Mouse (Mus musculus): Measurements from ENCODE around the gene Lrrc61. TPM values are rescaled to one million over a fixed set of nuclear protein-coding genes. Genes with fewer than 3 reads are reported as not detected.
A peak's percentile ranks its signal among the peaks of the same experiment; 100 is the strongest.

Lrrc61 gene
- total RNA-seq, 2 experiments from 2014 or later, result 29.0 to 30.6 TPM

- intact Hi-C loops (cut with DNase I), result no loop called here
- no peak for DNase-seq (ENCODE audit: low spot score in 2 of 2)
These were observed 26.7 kb downstream of the Lrrc61 start for GRCm38 (mm10) chr6:48581257-48581656.

- intact Hi-C loops (cut with DNase I), result loop anchor here (2.0 kb wide), 1 partner anchor 61 kb away; no protein-coding TSS in a partner anchor
- DNase-seq (ENCODE audit: low spot score in 2 of 2), result peak; percentile 68 to 73
These were observed 27.4 kb downstream of the Lrrc61 start for GRCm38 (mm10) chr6:48582037-48582436.

- intact Hi-C loops (cut with DNase I), result no loop called here
- no peak for DNase-seq (ENCODE audit: low spot score in 2 of 2)
These were observed 34.7 kb downstream of the Lrrc61 start, which contains the start of gene Gm45021 for GRCm38 (mm10) chr6:48589194-48589750. Gm45021 (plus strand) TSS chr6:48589610.

GRCm38 (mm10) chr6:48591221-48591845, 36.7 kb downstream of the Lrrc61 start:
- intact Hi-C loops (cut with DNase I), result loop anchor here (5.0 kb wide), 1 partner anchor 36 kb away; the partner anchor contains the start of gene AI854703
- no peak for DNase-seq (ENCODE audit: low spot score in 2 of 2)

GRCm38 (mm10) chr6:48591871-48592270, 37.3 kb downstream of the Lrrc61 start:
- intact Hi-C loops (cut with DNase I), result loop anchor here (5.0 kb wide), 1 partner anchor 35 kb away; the partner anchor contains the start of gene AI854703

GRCm38 (mm10) chr6:48593158-48594042, 38.8 kb downstream of the Lrrc61 start, which contains the start of the genes Repin1 and Gm44965:
Repin1 (plus strand) TSS chr6:48593883.
Gm44965 (plus strand) TSS chr6:48593941.
- DNase-seq (ENCODE audit: low spot score in 2 of 2), result peak; percentile 90 to 92
- intact Hi-C loops (cut with DNase I), result loop anchor here (5.0 kb wide), 1 partner anchor 34 kb away; the partner anchor contains the start of gene AI854703

More at GRCm38 (mm10) chr6:48591871-48592270, 37.3 kb downstream of the Lrrc61 start:
- DNase-seq (ENCODE audit: low spot score in 2 of 2), result no peak

- peak; percentile 65 to 69 for DNase-seq (ENCODE audit: low spot score in 2 of 2)
- intact Hi-C loops (cut with DNase I), result loop anchor here (5.0 kb wide), 1 partner anchor 33 kb away; the partner anchor contains the start of gene AI854703
These were observed 39.6 kb downstream of the Lrrc61 start for GRCm38 (mm10) chr6:48594043-48594738.

GRCm38 (mm10) chr6:48595278-48595677, 40.7 kb downstream of the Lrrc61 start:
- peak in 1 of 2 experiments; percentile 57 for DNase-seq (ENCODE audit: low spot score in 2 of 2)
- intact Hi-C loops (cut with DNase I), result no loop called here

GRCm38 (mm10) chr6:48596545-48597232, 42.1 kb downstream of the Lrrc61 start:
- no peak for DNase-seq (ENCODE audit: low spot score in 2 of 2)
- intact Hi-C loops (cut with DNase I), result no loop called here

GRCm38 (mm10) chr6:48597233-48597625, 42.6 kb downstream of the Lrrc61 start:
- intact Hi-C loops (cut with DNase I), result no loop called here
- no peak for DNase-seq (ENCODE audit: low spot score in 2 of 2)

GRCm38 (mm10) chr6:48600594-48600993, 46.0 kb downstream of the Lrrc61 start:
- intact Hi-C loops (cut with DNase I), result no loop called here
- no peak for DNase-seq (ENCODE audit: low spot score in 2 of 2)

GRCm38 (mm10) chr6:48601271-48602079, 46.9 kb downstream of the Lrrc61 start, which contains the start of gene Zfp775:
Zfp775 (plus strand) TSS chr6:48602063.
- DNase-seq (ENCODE audit: low spot score in 2 of 2), result peak; percentile 97
- intact Hi-C loops (cut with DNase I), result no loop called here

GRCm38 (mm10) chr6:48602080-48602741, 47.6 kb downstream of the Lrrc61 start:
- DNase-seq (ENCODE audit: low spot score in 2 of 2), result peak; percentile 52 to 64
- intact Hi-C loops (cut with DNase I), result no loop called here

GRCm38 (mm10) chr6:48608124-48608523, 53.5 kb downstream of the Lrrc61 start:
- intact Hi-C loops (cut with DNase I), result no loop called here

GRCm38 (mm10) chr6:48609512-48609911, 54.9 kb downstream of the Lrrc61 start:
- intact Hi-C loops (cut with DNase I), result no loop called here
- no peak for DNase-seq (ENCODE audit: low spot score in 2 of 2)

More at GRCm38 (mm10) chr6:48608124-48608523, 53.5 kb downstream of the Lrrc61 start:
- no peak for DNase-seq (ENCODE audit: low spot score in 2 of 2)

- DNase-seq (ENCODE audit: low spot score in 2 of 2), result no peak
- intact Hi-C loops (cut with DNase I), result no loop called here
These were observed 56.1 kb downstream of the Lrrc61 start for GRCm38 (mm10) chr6:48610657-48611056.

- intact Hi-C loops (cut with DNase I), result no loop called here
These were observed 58.9 kb downstream of the Lrrc61 start for GRCm38 (mm10) chr6:48613464-48613863.

More at GRCm38 (mm10) chr6:48613464-48613863, 58.9 kb downstream of the Lrrc61 start:
- no peak for DNase-seq (ENCODE audit: low spot score in 2 of 2)
